Mouse (Mus musculus): ENCODE measurements around the gene Antxr2. TPM values are rescaled to one million over a fixed set of nuclear protein-coding genes. Genes with fewer than 3 reads are reported as not detected.
A peak's percentile ranks its signal among the peaks of the same experiment; 100 is the strongest.

Antxr2 gene
- polyA plus RNA-seq, 1 experiment from 2014 or later, result 6.0 TPM

DNA sequence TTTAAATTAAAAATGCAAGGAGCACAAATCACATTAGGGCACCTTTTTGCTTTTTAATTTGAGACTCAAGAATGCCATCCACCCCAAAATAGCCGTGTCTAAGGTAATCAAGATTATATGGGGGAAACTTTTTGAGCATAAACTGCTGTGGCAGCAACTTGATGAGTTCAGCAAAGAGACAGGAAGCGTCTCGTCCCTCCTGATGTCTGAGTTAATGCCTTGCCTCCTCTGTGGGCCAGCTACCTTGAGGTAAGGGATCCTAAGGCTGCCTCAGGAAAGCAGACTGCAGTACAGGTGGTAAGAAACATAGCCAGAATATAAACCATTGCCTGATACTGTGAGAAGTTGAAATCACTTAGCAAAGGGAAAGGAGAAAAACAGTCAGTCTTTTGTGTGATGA is 71.8 kb downstream of the Antxr2 start:
- Histone ChIP-seq H3K4me2 (no peak overlapping the region), H3K4me3 (replicated peaks) (no peak overlapping the region), H3K27ac (replicated peaks) (no peak overlapping the region), H3K27me3 (no peaks in the 10 kb centered on the region), H3K9me3 (replicated peaks) (no peaks in the 10 kb centered on the region), H3K36me3 (replicated peaks) (no peaks in the 10 kb centered on the region), H3K9ac (no peak overlapping the region), H3K4me1 (replicated peaks) (no peaks in the 10 kb centered on the region)
- 53% methylated on average over 3 of the region's 3 CpGs for WGBS (ENCODE audit: insufficient replicate concordance)
- no peak for ATAC-seq (ENCODE audit: insufficient read depth)

DNA sequence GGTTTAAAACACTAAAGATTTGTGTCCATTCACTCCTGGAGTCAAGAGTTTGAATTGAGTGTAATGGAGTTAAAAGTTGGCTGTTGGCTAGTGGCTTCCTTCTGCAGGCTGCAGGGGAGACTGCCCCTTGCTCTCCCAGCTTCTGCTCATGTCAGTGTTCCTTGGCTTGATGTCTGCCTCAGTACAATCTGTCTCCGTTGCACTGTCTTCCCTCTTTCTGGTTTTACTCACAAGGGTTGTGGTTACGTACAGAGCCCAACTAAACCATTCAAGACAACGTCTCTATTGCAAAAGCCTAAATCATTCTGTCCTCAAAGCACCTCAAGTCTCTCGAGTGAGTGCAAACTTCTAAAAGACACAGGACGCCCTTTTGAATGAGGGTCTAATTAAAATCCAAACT is 73.3 kb downstream of the Antxr2 start:
- no peaks in the 10 kb centered on the region for H3K36me3 ChIP-seq (replicated peaks)
- H3K9me3 ChIP-seq (replicated peaks), result no peaks in the 10 kb centered on the region
- H3K4me2 ChIP-seq, result no peak overlapping the region
- no peaks in the 10 kb centered on the region for H3K4me1 ChIP-seq (replicated peaks)
- H3K27me3 ChIP-seq, result no peaks in the 10 kb centered on the region
- no peak overlapping the region for H3K4me3 ChIP-seq (replicated peaks)
- H3K27ac ChIP-seq (replicated peaks), result no peak overlapping the region
- no peak for ATAC-seq (ENCODE audit: insufficient read depth)
- no peak overlapping the region for H3K9ac ChIP-seq
- 47% methylated on average over 5 of the region's 5 CpGs for WGBS (ENCODE audit: insufficient replicate concordance)

DNA sequence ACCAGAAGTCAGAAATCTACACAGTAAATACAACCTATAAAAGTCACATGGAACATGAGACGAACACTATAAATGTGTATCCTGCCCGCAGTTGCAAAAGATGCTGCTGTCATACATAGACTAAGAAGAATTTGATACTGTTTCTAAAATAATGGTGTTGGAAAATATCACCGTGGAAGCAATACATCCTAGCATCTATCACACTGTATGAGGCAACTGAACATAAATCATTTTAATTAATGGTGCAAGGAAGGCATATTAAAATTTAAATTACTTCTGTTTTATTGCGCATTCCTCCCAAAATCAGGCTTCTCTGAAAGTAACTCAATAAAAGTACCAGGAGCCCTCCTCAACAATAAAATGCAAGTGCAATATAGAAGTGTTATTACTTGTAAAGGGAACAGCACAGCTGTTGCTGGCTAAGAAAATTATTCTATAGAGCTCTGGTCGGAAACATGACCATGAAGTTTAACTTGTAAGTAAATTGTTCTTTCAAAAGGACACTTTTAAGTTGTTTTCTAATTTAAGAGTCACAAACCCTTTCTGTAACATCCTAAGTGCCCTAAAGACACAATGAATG is 76.6 kb downstream of the Antxr2 start:
- no peaks in the 10 kb centered on the region for H3K4me1 ChIP-seq (replicated peaks)
- no peak overlapping the region for H3K9ac ChIP-seq
- H3K9me3 ChIP-seq (replicated peaks), result no peaks in the 10 kb centered on the region
- no peak overlapping the region for H3K4me2 ChIP-seq
- 68% methylated on average over 5 of the region's 5 CpGs for WGBS (ENCODE audit: insufficient replicate concordance)
- no peak overlapping the region for H3K27ac ChIP-seq (replicated peaks)
- no peaks in the 10 kb centered on the region for H3K27me3 ChIP-seq
- no peak overlapping the region for H3K4me3 ChIP-seq (replicated peaks)
- ATAC-seq (ENCODE audit: insufficient read depth), result no peak
- H3K36me3 ChIP-seq (replicated peaks), result no peaks in the 10 kb centered on the region

DNA sequence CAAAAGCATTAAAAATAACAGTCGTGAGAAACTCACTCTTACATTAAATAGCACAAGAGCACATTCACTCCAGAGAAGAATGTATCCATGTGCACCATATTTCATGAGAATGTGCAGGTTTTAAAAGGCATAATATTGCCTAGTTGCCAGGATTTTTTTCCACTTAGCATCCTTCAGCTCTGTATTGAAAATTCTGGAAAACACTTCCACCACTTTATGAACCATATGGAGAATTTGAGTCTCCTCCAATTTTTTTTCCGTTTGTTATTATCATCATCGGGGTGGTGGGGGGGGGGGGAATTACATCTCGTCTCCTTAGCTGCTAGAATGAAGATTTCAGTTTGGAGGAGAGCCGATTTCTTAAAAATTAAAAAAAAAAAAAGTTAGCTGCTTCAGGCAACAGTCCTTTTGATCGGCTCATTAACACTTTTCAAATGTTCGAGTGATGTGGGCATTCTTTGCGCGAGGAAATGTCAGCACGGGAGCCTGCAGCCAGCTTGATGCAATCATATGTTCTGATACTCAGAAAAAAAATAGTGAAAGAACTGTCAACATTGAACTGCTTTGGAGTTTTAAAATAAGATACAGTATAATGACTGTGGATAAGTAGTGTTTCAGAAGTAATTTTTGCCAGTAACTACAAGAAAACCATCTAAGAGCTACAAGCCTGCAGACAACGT is 77.5 kb downstream of the Antxr2 start:
- ATAC-seq (ENCODE audit: insufficient read depth), result no peak
- Histone ChIP-seq H3K27ac (replicated peaks) (no peak overlapping the region), H3K4me3 (replicated peaks) (no peak overlapping the region), H3K9me3 (replicated peaks) (no peaks in the 10 kb centered on the region), H3K4me1 (replicated peaks) (no peaks in the 10 kb centered on the region), H3K36me3 (replicated peaks) (no peaks in the 10 kb centered on the region), H3K4me2 (no peak overlapping the region), H3K27me3 (no peaks in the 10 kb centered on the region), H3K9ac (no peak overlapping the region)
- 72% methylated on average over 11 of the region's 11 CpGs for WGBS (ENCODE audit: insufficient replicate concordance)

DNA sequence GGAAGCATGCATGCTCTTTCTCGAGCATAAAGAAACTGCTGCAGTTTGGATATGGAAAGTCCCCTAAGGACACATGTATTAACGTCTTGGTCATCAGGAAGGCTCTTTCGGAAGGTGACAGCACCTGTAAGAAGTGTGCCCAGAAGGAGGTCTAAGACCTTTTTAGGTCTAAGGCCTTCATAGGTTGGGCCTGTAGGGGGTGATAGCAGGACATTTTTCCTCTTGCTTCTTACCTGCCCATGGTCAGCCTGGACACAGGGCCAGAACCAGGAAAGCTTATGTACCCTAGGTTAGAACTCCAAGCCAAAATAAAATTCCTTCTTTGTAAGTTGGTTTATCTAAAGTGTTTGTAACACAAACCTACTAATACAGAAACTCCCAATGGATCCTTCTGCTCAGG is 83.6 kb downstream of the Antxr2 start:
- Histone ChIP-seq H3K4me2 (no peak overlapping the region), H3K4me1 (replicated peaks) (no peaks in the 10 kb centered on the region), H3K9ac (no peak overlapping the region), H3K27ac (replicated peaks) (no peak overlapping the region), H3K9me3 (replicated peaks) (no peaks in the 10 kb centered on the region), H3K4me3 (replicated peaks) (no peak overlapping the region), H3K27me3 (no peaks in the 10 kb centered on the region), H3K36me3 (replicated peaks) (no peaks in the 10 kb centered on the region)
- WGBS (ENCODE audit: insufficient replicate concordance), result 60% methylated on average over 3 of the region's 3 CpGs
- ATAC-seq (ENCODE audit: insufficient read depth), result no peak

DNA sequence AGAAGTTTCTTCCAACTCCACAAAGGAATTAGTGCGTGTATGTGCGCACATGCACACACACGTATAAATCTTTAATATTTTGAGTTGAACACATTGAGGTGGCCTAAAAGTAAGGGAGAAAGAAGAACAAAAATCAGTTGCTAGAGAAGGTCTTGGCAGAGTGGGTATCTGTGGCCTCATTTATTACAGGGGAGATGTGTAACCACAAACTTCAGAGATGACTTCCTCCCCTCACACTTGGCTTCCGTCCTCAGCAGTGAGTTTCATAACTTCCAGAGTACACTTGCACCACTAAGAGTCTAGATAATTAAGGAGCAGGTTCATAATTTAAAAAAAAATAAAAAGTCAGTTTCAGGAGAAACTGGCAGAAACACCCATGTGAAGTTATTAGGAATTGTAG is 84.6 kb downstream of the Antxr2 start:
- no peak for ATAC-seq (ENCODE audit: insufficient read depth)
- no peak overlapping the region for H3K4me3 ChIP-seq (replicated peaks)

DNA sequence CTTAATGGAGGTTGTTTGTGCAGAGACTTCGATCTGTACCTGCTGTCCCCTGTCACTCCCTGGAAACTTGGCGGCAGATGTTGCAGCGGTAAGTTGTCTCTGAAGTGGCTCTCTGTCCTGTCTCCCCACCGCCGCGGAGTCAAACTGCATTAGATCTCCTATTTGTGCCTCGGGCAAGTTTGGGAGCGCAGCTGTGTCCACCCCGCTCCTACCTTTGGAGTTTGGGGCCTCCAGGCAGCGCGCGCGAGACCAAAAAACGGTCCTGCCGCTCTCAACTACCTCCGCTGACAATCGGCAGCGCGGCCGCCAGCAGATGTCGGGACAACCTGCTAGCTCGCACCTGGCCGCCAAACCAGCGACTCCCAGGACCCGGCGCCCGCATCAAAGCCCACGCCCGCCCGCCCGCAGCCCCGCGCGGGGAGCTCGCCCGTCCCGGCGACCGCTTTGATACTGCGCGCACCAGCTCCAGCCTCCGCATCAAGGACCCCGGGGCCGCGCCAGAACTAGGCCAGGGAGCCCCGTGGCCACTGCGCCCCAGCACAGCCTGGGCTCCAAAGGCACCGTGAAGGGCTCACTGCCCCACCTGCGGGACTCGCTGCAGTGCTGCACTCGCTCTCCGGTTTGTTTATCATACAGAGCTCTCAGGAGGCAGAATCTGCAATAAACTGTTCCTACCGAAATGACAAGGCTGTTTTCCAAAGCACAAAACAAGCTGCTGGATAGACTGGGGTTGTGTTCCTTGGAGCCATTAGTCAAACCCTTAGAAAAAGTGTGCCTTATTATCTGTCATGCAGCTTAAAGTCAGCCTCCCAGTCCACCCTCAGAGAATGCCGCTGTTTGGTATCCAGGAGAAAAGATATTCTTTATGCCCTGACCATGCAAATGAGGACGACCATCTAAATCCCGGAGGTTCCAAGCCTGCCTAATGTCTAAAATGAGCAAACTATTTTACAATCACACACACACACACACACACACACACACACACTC is 95.4 kb downstream of the Antxr2 start:
- Histone ChIP-seq H3K27ac (replicated peaks) (no peak overlapping the region), H3K4me2 (peak overlapping the region; percentile 55), H3K36me3 (replicated peaks) (no peaks in the 10 kb centered on the region), H3K9ac (no peak overlapping the region), H3K4me1 (replicated peaks) (no peaks in the 10 kb centered on the region), H3K9me3 (replicated peaks) (no peaks in the 10 kb centered on the region), H3K27me3 (peaks cover 17% of the 10 kb centered on the region), H3K4me3 (replicated peaks) (peak overlapping the region; percentile 33)
- ATAC-seq (ENCODE audit: insufficient read depth), result no peak
- WGBS (ENCODE audit: insufficient replicate concordance), result 7% methylated on average over 56 of the region's 56 CpGs

More for the DNA sequence above, 84.6 kb downstream of the Antxr2 start:
- Histone ChIP-seq H3K4me1 (replicated peaks) (no peaks in the 10 kb centered on the region), H3K36me3 (replicated peaks) (no peaks in the 10 kb centered on the region), H3K27ac (replicated peaks) (no peak overlapping the region), H3K4me2 (no peak overlapping the region), H3K27me3 (no peaks in the 10 kb centered on the region), H3K9me3 (replicated peaks) (no peaks in the 10 kb centered on the region), H3K9ac (no peak overlapping the region)
- WGBS (ENCODE audit: insufficient replicate concordance), result 47% methylated on average over 4 of the region's 4 CpGs

DNA sequence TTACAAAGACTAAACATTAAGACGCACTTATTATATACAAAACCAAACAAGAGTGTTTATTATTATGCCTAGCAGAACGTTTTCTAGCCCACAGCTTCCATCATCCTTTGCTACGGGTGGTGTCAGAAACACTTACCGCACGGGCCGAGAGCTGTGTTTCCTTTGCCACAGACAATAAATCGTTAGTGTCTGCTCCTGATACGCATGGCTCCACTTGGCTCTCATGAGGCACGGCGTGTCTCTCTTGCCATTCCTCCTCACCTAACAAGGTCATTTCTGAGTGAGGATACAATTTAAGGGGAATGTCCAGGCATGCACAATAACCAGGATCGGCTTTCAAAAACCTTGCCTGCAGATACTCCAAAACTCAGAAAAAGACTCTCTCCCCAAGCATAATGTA is 113.2 kb downstream of the Antxr2 start:
- no peak overlapping the region for H3K27ac ChIP-seq (replicated peaks)
- no peak overlapping the region for H3K4me3 ChIP-seq (replicated peaks)
- ATAC-seq (ENCODE audit: insufficient read depth), result no peak
- no peaks in the 10 kb centered on the region for H3K4me1 ChIP-seq (replicated peaks)
- no peaks in the 10 kb centered on the region for H3K27me3 ChIP-seq
- H3K36me3 ChIP-seq (replicated peaks), result no peaks in the 10 kb centered on the region
- WGBS (ENCODE audit: insufficient replicate concordance), result 68% methylated on average over 11 of the region's 11 CpGs
- H3K9ac ChIP-seq, result no peak overlapping the region
- no peaks in the 10 kb centered on the region for H3K9me3 ChIP-seq (replicated peaks)
- H3K4me2 ChIP-seq, result no peak overlapping the region

DNA sequence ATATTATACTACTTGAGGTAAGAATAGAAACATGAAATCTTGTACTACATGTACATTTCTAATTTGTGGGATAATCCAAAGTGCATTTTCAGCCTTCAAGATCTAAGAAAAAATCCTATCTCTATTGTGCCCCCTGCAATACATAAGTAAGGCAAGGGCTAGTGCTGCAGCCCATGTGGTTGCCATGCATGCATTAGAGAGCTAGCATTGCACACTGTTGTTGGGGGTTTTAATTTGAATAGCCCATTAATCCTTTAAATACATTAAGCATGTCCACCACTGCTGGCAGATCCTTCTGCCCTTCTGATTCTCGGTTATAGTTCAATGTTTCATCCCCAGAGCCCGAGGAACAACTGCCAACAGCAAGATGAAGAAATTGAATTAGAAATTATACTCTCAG is 116.0 kb downstream of the Antxr2 start:
- Histone ChIP-seq H3K9me3 (replicated peaks) (no peaks in the 10 kb centered on the region), H3K4me2 (no peak overlapping the region), H3K4me1 (replicated peaks) (no peaks in the 10 kb centered on the region), H3K4me3 (replicated peaks) (no peak overlapping the region), H3K27me3 (no peaks in the 10 kb centered on the region), H3K9ac (no peak overlapping the region), H3K36me3 (replicated peaks) (no peaks in the 10 kb centered on the region), H3K27ac (replicated peaks) (no peak overlapping the region)
- no peak for ATAC-seq (ENCODE audit: insufficient read depth)
- 48% methylated on average over 2 of the region's 2 CpGs for WGBS (ENCODE audit: insufficient replicate concordance)

DNA sequence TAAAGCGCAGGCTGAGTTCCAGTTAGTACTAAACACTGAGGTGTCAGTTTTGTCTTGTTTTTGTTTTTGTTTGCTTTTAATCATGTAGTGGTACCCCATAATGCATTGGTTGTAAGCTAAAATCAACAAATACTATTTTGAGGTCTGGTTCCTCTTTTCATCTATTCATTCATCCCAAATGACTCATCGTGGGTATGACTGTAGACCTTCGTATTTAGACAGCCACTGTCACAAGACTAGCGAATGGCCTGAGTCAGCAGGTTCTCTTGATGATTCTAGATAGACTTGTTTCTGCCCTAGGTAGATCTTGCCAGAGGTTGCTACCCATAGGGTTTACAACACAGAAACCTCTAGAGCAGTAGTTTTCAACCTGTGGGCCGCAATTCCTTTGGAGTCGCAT is 116.9 kb downstream of the Antxr2 start:
- WGBS (ENCODE audit: insufficient replicate concordance), result 59% methylated on average over 6 of the region's 6 CpGs
- H3K27ac ChIP-seq (replicated peaks), result no peak overlapping the region
- no peak overlapping the region for H3K4me3 ChIP-seq (replicated peaks)
- H3K9me3 ChIP-seq (replicated peaks), result no peaks in the 10 kb centered on the region
- H3K4me2 ChIP-seq, result no peak overlapping the region
- H3K9ac ChIP-seq, result no peak overlapping the region
- no peaks in the 10 kb centered on the region for H3K4me1 ChIP-seq (replicated peaks)
- no peaks in the 10 kb centered on the region for H3K27me3 ChIP-seq
- no peaks in the 10 kb centered on the region for H3K36me3 ChIP-seq (replicated peaks)
- ATAC-seq (ENCODE audit: insufficient read depth), result no peak

DNA sequence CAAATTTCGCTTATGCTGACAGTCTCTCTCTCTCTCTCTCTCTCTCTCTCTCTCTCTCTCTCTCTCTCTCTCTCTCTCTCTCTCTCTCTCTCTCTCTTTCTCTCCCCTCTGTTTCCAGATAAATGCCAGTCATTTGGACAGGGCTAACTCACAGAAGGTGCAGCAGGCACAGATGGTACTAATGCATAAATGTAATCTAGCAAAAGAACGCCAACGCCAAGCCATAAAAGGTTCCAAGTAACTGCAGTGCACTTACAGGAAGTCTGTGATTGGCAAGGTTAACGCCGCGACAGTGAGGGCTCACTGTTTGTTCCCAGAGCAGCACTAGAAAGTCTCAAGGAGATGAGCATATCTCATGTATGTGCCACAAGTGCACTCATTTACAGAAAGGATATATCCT is 123.4 kb downstream of the Antxr2 start:
- no peak overlapping the region for H3K4me3 ChIP-seq (replicated peaks)
- WGBS (ENCODE audit: insufficient replicate concordance), result 60% methylated on average over 6 of the region's 6 CpGs

More for the DNA sequence above, 123.4 kb downstream of the Antxr2 start:
- Histone ChIP-seq H3K27ac (replicated peaks) (no peak overlapping the region), H3K4me1 (replicated peaks) (no peaks in the 10 kb centered on the region), H3K4me2 (no peak overlapping the region), H3K9me3 (replicated peaks) (no peaks in the 10 kb centered on the region), H3K27me3 (no peaks in the 10 kb centered on the region), H3K36me3 (replicated peaks) (no peaks in the 10 kb centered on the region), H3K9ac (no peak overlapping the region)
- ATAC-seq (ENCODE audit: insufficient read depth), result no peak

Data from liver, embryonic 15.5 days (tissue).